Mouse (Mus musculus) telencephalon, adult 2 months (tissue): ENCODE measurements around the gene Opcml.

Experiments
- DNase-seq: peaks from one replicate; pipeline ENCODE4 v3.0.0-alpha.2; 2011; ENCODE audit warnings: low read depth, low spot score

Gene Opcml

DNA sequence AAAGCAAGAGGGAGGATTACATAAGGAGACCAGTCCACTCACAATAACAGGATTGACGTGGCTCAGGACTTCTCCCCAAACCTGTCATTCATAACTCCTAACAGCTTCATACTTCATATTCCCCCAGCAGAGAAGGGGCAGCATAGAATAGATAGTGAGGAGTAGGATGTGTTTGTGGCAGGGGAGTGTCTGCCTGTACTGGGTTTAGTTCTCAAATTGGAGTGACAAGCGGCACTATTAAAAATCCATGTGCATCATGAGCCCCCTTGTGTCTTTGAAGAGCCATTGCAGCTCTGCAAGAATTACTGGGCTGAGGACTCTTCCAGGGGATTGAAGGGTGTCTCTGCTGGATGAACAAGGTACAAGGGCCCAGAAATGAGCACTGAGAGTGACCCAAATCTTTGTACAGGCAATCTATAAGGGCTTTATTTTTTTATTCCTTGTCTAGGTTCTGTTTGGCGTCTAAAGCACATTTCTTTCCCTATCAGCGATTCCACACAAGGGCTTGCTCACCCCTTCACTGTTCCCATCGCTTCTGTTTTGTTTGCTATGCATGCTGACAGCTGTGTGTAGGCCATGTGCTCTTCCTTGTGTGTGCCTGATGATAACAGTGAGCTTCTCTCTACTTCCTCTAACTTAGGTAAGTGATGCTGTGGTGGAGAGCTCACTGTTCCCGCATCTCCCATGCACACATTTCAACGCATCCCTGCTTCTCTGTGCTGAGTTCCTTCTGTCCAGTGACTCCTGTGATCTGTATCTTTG is 457.3 kb downstream of the Opcml start:
- no peak for DNase-seq

GRCm38 (mm10) chr9:28251341-28251740 is 460.8 kb downstream of the Opcml start:
- DNase-seq: no peak

DNA sequence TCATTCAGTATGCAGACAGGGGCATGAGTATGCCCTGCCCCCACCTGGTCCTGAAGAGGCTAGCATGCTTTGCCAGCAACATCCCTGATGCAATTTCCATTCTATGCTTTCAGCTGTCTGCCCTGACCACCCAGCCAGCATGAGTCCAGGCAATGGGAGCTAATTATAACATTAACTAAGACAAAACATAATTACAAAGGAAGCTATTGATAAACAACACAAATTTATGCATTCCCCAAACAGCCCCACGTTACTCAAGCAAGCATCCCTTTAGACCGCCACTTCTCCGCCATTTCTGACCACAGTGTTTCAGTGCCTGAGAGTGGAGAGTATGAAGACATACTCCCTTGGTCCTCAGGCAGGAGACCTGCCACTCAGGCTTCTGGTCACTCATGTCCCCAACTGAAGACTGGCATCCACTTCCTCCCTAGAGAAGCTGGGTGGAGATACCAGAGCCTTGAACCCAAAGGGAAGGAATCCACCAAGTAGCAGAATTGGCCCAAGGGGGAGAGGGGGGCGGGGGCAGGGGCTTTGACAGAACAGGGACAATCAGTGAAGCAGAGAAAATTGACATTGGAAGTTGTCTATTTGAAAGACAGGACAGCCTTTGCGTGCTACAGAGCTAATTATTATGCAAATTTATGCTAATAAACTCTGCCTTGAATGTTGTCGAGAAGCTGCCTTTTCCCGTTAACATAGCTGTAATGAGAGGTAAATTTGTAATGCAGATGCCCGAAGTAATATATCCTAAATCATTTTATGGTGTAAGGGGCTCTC is 464.7 kb downstream of the Opcml start:
- no peak for DNase-seq

DNA sequence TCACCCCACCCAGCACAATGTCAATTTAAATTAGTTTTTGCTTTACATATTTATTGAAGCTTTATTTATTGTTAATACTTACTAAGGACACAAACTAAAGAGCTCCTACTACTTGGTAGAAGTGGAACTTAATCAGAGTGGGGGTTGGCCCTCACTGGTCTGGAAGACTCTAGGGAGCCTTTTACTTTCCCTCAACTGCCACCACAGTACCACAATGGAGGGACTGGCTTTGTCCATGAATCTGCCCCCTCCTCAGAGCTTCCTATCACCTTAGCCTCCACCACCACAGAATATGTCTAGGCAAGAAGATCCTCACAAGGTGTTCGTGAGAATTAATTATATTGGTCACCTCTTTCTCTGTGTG is 465.3 kb downstream of the Opcml start:
- no peak for DNase-seq

DNA sequence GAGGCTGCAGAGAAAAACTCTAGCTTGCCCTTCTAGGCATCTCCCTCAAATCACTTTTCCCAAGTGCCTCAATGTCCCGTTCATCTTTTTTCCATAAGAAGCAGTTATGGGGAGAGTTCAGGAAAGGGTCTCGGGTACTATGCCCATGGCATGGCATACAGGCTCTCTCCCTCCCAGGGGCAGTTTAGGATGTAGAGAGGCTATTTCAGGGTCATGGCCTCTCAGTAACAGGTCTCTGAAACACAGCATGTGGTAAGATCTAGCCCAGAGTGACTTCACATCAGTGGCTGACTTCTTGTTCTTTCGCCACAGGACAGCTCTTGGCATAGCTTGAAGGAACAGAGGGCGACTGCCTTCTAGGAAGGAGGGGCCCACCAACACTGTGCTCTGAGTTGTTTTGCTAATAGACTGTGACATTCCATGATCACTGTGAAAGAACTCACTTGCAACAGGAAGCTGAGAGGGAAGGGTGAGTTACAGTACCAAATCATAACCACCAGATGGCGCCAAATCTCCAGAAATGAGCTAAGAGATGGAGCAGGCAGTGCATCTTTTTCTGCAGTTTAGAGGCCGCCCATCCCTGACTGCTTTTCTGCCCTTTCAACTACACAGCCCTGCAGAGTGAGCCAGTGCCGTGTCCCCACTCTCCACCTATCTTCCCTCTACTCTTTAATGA is 470.6 kb downstream of the Opcml start:
- no peak for DNase-seq

DNA sequence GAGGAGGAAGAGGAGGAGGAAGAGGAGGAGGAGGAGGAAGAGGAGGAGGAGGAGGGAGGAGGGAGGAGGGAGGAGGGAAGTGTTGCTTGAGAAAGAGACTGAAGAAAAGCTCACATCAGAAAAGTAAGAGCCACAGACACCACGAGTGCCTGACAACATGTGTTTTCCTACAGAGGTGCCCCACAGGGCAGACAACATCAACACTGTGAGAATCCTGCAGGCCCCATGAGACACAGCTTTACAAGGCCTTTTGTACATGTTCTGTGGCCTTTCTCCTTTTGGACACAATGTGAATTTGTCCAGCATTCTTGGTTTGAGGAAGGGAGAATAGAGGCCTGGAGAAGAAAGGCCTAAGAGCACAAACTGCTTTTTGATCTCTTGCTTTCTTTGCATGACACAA is 471.4 kb downstream of the Opcml start:
- no peak for DNase-seq

DNA sequence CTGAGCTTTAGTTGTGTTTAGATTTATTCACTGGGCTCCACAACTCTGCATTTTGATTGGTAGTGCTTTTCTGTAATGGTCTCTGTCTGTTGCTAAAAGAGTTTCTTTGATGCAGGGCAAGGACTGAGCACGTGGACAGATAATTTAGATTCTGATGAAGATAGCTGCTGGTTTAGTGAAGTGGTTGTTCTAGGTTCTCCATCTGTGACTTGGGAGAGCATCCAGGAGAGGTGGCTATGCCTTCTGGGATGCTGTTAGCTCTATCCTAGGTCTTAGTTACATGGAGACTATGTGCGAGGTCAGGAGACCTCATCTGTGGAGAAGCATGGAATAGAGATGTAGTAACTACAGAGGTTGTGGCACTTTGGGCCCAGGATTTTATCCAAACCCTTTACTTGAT is 472.3 kb downstream of the Opcml start:
- no peak for DNase-seq

GRCm38 (mm10) chr9:28264761-28265160 is 474.2 kb downstream of the Opcml start:
- DNase-seq: peak; percentile 72

DNA sequence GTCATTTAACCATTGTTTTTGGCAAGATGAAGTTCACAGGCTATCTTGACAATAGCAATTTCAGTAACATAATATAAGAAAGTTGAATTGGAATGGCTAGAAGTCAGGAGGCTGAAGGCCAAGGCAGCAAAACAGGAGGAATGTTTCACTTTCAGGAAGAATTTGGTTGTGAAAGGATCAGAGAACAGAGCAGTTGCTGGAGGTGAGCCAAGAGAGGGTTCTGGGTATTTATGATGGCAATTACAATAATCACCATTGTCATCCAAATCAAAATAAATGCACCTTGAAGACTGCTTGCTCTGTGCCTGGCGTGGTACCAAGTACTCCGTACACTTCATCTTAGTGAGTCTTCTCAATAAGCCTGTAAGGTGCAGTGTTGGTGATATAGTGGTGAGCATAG is 483.2 kb downstream of the Opcml start:
- DNase-seq: no peak

DNA sequence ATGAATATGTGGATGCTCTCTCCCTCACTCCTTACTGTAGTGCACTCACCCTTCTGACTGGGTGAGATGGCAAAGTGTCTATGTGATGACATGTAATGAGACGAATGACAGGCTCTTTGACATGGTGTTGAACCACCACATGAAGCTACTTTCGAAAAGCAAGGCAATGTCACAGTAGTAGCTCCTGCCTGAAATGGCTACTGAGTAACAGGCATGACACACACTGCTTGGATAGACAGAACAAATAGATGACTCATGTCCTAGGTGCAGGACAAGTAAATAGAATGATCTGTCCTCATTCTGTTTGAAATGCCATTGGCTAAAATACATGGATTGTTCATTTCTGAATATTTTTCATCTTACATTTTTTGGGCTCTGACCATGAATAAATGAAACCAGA is 488.0 kb downstream of the Opcml start:
- DNase-seq: no peak

DNA sequence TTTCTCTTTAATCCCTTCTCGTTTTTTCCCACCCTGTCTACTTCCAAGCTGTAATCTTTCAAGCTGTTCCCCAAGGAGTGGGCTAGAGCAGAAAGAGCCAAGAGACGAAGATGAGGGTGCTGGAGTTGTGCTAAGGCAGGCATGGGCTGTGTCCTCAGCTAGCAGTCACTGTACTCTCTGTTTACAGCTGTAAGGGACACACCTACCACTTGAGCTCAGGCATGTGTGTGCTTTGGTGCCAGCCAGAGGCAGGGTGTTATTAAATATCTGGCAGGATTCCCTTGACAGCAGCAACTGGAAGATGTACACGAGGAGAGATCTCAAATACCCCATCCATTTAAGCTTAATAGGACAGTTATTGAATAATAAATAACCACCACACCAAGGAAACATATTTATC is 490.4 kb downstream of the Opcml start:
- DNase-seq: no peak

DNA sequence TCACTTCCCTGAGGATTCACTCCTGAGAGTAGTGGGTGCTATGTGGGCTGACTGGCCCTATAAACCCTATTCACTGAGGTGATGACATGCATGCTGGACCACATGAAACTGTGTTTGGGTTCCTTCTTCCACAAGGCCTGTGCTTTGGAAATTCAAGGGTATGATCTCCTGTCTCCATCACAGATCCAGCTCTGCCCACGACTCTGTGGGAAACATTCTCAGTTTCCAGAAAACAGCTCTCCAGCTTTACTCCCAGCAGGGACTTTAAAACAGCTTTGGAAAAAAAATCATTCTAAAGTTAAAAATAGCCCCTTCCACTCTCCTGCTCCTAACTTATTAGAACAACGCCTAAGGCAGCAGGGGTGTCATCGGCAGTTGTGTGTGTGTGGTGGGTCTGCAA is 491.0 kb downstream of the Opcml start:
- no peak for DNase-seq

GRCm38 (mm10) chr9:28285016-28285415 is 494.4 kb downstream of the Opcml start:
- DNase-seq: no peak

- DNase-seq: no peak
Observed at GRCm38 (mm10) chr9:28286384-28286783, 495.8 kb downstream of the Opcml start.

DNA sequence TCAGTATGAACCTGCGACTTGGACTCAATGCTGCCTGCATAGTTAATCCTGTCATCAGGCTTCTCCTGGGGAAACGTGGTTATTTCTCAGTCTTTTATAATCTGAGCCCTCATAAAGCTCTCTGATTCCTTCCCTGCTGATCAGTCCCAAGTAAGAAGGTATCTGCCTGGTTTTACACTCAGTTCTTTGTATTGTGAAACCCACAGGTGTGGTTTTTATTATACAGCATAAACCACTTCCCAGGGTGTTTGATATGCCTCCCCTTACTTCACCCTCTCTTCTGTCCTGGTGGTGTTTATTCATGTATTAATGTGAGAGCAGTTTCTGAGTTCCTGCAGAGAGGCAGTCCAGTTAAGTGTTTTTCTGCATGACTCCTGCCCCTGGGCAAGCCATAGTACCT is 496.9 kb downstream of the Opcml start:
- no peak for DNase-seq

DNA sequence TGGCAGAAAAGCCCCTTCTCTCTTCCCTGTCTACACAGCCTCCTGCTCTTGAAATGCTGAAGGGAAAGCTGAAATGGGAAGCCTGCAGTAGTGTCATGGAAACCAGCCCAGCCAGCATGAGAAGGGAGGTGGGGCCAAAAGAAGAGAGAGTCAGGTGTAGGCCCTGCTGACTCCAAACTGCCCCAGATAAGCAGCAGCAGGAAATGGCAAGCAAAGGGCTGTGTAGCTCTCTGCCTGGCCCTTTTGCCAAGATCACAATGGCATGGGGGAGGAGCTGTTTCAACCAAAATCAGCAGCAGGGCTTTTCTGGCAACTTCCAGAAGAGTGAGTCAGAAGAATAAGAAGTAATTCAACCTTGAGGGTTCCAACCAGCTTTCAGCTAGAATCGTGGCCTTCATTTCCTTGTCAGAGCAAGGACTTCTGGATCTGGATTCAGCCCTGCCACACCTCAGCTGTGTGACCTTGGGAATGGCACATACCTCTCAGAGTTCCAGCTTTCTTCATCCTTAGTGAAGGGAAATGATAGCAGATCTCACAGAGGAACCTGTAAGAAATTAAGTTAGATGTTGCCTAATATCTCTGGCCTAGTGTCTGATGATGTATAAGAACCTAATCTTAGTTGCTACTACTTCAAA is 499.2 kb downstream of the Opcml start:
- peak; percentile 44 for DNase-seq

DNA sequence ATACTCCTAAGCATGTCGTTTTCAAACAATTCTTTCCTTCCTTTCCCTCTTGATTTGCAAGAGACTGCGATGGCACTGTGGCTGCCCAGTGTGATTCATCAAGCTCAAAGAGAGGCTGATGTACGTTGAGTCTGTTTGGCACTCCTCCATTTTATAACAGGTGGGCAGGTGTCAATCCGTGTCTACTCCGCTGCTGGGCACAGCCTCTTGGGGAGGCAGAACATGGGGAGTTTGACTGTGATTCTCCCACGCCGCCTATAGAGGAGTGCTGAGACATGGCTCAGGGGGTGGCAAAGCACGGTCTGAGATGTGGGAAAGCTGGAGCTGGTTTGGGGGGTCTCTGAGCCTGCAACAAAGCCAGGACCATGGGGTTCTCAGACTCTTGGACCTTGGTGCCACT is 513.1 kb downstream of the Opcml start:
- DNase-seq: no peak

DNA sequence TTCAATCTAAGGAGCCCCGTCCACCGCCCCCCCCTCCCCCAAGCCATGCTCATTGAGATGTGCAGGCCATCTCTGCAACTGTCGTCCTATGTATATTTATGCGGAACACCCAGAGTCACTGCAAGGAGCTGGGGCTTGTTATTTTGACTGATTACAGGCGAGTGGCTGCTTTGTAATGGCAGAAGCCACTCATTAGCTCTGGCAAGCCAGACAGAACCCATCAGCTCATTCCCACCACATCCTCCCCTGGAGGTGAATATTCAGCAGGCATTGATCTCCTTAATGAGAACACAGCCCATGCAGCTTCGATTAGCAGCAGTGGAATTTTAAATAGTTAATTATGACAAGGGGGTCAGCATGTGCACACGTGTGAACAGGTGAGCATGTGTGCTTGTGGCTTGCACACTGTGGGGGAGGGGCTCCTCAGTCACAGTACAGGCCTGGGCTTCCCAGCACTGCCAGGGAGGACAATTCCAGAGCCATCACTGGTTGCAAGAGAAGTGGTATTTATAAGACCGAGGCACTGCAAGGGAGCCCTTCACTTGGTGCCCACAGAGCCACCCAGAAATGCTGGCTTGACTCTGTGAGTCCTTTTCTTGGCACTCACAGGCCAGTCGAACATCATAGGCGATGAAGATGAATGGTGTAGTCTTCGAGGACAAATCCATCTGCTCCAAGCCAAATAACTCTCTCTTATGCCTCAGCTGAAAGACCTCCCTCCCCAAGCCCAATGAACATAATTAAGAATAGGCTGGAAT is 516.0 kb downstream of the Opcml start:
- DNase-seq: no peak

- no peak for DNase-seq
Observed at GRCm38 (mm10) chr9:28307122-28307430, 516.5 kb downstream of the Opcml start.

- no peak for DNase-seq
Observed at GRCm38 (mm10) chr9:28307481-28308050, 517.0 kb downstream of the Opcml start.

DNA sequence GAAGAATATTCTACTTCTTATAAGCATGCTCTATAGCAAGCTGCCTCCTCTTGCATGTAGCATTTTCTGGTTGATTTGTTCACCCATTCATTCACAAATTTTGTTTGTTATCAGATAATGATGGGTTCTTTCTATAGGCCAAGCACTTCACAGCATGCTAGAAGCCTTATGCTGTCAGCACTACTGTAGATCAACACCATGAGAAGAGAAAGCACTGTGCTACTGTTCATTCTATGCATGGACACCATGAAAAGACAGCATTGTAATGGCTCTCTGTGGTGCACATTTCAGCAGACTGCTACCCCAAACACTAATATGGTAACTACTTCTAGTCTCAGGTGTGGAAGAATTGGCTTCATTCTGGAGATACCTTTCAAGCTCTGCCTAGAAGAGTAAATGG is 527.3 kb downstream of the Opcml start:
- no peak for DNase-seq
